Mouse (Mus musculus): ENCODE results near the gene Use1. TPM values are rescaled to one million over a fixed set of nuclear protein-coding genes. Genes with fewer than 3 reads are reported as not detected.
"Not testable (repeated sequence)": the region's sequence is repeated elsewhere in the genome, so short reads cannot be mapped to it uniquely, and the experiment has no call there.

Gene Use1
- polyA plus RNA-seq (2017; shearing (Covaris generic)), result 100 to 1,000 TPM; 185 to 341 (median 339) TPM

DNA sequence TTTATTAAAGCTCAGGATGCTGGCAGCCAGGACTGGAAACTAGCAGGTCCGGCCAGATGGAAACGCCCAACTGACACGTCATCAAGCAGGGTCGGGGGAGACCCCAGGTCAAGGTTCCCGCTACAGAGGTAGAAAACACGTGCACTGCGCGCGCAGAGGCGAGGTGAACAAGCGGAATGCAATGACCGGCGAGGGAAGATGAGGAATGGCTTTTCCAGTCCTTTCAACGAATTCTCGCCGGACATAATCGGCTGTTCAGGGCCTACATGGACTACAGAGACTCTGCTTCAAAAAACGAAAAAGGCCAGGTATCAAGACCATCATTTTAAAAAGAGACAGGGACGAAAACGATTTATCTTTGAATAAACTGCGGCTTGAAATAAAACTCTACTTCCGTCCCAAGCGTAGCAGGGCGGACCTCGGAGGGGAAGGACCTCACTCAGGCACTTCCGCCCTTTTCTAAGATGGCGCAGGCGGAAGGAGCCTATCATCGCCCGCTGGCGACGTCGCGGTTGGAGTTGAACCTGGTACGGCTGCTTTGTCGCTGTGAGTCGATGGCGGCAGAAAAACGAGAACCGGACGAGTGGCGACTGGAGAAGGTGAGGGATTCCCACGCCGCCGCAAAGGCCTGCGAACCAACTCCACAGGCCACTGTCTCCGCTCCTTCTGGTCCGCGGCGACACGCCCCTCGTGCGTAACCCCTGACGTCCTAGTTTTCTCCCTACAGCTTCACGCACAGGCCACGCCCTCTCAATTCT, at the start of gene Use1:
Gene Use1 (plus strand): TSS at position 78 of the 758 bp plus-strand sequence.
- ATAC-seq, result peak; percentile 75

GRCm38 (mm10) chr8:71318610-71319009, 48.0 kb upstream of the Use1 start:
- not testable (repeated sequence) for ATAC-seq

DNA sequence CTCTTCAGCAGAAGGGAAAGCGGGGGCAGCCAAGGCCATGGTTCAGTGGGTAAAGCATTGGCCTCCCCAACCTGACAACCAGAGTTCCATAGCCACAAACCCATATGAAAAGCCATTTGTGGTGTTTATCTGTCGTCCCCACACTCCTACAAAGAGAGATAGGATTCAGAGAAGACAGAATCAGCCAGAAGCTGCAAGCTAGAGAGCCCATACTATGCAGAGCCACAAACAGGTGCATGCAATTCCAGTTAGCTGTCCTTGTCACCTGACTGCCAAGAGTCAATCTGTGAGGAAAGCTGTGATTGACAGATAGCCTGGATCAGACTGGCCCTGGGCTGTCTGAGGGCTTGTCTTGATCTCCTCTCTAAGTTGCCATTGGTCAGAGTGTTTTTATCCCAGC, 46.9 kb upstream of the Use1 start:
- not testable (repeated sequence) for ATAC-seq

GRCm38 (mm10) chr8:71322939-71323338, 43.7 kb upstream of the Use1 start:
- ATAC-seq, result no peak

DNA sequence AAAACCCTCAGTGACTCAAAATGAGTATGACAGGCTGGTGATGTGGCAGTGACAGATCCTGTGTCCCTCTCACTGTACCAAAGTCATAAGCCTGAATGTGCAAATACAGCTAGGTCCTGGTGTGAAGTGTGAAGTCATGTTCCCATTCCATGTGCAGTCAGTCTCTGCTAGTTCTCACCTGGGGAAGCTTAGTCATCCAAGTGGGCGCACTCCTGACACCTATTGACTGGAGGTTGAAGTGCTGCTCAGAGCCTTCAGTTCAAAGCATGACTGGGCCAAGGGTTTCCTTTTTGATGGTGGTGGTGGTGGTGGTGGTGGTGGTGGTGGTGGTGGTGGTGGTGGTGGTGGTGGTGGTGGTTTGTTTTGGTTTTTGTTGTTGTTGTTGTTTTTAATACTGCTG, 41.8 kb upstream of the Use1 start:
- no peak for ATAC-seq

DNA sequence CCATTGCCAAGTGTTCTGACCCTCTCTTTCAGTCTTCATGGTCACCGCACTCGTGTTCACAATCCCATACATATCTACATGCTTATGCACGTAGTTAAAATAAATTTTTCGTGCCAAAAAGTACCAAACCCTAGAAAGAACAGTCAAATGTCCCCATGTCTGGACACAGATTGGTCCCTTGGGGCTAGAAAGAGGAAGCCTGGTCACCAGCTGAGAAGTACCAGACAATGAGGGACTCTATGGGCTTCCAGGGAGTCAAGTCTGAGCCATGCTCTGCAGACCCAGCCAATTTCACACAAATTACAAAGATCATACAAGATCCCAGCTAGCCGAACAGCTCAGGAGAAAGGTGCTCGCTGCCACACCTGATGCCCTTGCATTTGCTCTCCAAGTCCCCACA, 28.8 kb upstream of the Use1 start:
- ATAC-seq, result not testable (repeated sequence)

- no peak for ATAC-seq
Measured at GRCm38 (mm10) chr8:71340625-71341024, 26.0 kb upstream of the Use1 start.

DNA sequence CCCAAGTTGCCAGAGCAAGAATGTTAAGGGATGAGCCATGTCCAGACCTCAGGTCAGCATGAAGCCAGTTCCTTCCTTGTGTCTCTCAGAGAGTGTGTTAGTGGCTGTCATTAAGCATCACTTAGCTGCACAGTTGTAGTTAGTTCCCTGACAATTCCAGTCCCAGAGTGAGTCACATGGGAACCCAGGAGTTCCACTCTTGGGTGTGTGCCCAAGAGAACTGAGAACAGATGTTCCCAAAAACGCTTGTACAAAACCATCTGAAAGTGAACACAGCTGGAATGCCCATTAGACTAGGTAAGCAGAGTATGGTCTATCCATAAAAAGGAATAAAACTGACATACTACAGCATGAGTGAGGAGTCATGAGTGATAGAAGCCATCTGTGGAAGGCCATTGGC, 20.1 kb upstream of the Use1 start:
- no peak for ATAC-seq

DNA sequence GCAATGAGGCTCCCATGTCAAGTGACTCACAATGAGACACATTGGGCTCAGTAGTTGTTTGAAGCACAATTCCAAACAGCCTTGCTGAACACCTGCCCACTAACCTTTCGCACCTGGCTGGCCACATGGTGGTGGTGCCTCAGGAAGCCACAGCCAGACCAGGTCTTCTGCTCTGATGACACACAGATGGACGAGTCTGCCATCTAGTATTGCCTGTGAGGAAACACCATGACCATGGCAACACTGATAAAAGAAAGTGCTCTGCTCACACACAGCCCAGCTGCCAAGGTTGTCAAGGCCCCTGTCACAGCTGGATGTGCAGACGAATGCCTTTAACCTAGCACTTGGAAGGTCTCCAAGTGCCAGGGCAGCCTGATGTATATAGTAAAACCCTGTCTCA, 15.5 kb upstream of the Use1 start:
- ATAC-seq, result no peak

DNA sequence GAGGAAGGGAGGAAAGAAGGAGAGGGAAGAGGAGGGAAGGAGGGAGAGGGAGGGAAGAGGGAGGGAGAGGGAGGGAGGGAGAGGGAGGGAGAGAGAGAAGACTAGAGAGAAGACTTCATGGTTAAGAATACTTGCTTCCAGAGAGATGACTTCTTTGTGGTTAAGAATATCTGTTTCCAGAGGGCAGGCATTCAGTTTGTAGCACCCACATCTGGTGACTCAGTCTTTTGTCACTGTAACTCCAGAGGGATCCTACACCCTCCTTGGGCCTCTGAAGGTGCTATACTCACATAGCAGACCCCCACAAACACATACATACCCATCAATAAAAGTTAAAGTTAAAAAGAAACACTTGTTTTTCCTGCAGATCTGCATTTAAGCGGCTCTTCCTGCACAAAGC, 15.1 kb upstream of the Use1 start:
- ATAC-seq, result no peak

GRCm38 (mm10) chr8:71358026-71358425, 8.6 kb upstream of the Use1 start:
- ATAC-seq, result no peak

DNA sequence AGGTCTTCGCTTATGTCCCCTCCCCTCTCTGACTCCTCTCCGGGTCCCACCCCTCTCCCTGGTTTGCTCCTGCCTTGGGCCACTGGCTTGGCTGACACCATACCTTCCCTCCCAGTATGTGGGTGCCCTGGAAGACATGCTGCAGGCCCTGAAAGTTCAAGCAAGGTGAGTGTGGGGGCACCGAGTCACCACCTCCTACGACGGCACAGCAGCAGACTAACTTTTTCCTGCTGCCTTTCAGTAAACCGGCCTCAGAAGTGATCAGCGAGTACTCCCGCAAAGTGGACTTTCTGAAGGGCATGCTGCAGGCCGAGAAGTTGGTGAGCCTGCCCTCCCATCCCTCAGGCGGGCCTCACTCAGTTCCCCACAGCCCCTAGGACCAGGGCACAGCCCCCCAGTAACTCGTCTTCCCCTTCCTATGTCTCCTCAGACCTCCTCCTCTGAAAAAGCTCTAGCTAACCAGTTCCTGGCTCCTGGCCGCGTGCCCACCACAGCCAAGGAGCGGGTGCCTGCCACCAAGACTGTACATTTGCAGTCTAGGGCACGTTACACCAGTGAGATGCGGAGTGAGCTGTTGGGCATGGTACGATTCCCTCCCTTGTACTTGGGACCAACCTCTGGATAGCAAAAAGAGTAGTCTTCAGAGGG, 1.0 kb downstream of the Use1 start:
- no peak for ATAC-seq

GRCm38 (mm10) chr8:71368366-71368765, 1.7 kb downstream of the Use1 start:
- ATAC-seq, result no peak

DNA sequence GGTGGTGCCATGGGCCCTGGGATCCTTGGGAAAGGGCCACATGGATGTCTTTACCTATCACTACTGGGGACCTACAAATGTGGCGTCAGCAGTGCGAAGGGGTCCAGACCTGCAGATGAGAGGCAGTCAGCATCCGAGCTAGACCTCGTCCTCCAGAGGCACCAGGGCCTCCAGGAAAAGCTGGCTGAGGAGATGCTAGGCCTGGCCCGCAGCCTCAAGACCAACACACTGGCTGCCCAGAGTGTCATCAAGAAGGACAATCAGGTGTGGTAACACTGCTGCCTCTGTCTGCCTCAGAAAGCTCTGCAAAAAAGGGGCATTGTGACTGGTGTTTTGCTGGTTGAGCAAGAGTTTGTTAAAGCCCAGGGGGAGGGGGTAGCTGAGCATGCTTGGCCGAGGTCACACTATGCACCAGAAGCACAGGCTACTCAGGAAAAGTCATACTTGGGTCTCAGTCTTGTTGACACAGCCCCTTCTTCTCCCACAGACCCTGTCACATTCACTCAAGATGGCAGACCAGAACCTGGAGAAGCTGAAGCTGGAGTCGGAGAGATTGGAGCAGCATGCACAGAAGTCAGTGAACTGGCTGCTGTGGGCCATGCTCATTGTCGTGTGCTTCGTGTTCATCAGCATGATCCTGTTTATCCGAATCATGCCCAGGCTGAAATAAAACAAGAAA, 2.5 kb downstream of the Use1 start:
- ATAC-seq, result no peak

DNA sequence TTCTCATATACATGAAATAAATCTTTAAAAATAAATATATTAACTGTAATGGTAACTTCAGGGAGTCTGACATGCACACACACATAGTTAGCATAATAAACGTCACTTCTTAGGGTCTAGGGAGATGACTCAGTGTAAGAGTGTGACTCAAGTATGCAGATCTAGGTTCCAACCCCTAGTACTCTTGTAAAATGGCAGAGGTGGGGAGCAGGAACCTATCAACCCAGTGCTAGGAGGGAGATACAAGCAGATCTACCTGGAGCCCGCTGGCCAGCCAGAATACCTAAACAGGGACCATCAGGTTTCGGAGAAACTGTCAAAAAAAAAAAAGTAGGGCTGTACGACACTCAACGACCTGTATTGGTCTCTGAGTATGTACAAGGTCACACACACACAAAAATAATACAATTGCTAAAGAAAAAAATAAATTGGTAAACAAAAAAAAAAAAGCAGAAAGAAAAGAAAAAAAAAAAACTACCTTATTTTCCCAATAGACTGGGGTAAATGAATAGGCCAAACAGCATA, 4.1 kb downstream of the Use1 start:
- ATAC-seq, result no peak

- ATAC-seq, result peak; percentile 81
Measured at GRCm38 (mm10) chr8:71371236-71371848, 4.7 kb downstream of the Use1 start, which contains the start of gene Ocel1. Gene Ocel1, plus strand, starts transcription at chr8:71371298.

DNA sequence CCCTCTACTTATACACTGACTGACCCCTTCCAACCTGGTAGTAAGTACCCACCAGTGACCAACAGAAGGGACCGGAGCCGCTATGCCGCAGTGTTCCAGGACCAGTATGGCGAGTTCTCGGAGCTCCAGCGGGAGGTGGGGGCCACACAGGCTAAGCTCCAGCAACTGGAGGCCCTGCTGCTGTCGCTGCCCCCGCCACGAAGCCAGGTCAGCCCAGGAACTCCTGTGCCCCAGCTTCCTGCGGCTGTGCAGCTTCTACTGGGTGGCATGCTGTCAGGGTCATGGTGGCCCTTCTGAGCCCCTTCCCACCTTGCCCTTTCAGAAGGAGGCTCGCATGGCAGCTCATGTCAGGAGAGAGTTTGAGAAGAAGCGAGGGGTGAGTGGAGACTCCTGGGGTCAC, 5.8 kb downstream of the Use1 start:
- no peak for ATAC-seq

DNA sequence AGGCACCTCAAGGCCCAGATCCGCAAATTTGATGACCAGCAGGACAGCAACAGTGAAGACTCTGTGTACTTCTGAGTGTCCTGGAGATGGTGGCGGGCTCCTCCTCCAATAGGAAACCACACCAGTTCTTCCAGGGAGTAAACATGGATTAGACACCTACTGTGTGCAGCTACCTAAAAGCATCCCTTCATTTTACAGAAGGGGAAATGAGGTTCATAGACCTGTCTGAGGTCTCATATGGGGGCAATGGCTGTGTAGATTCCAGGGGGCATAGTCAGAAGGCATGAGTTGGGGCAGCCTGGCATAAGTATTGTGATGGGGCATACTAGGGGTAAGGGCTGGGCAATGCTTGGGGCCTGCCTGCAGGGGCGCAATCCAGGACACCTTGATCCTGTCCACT, 6.4 kb downstream of the Use1 start:
- no peak for ATAC-seq

DNA sequence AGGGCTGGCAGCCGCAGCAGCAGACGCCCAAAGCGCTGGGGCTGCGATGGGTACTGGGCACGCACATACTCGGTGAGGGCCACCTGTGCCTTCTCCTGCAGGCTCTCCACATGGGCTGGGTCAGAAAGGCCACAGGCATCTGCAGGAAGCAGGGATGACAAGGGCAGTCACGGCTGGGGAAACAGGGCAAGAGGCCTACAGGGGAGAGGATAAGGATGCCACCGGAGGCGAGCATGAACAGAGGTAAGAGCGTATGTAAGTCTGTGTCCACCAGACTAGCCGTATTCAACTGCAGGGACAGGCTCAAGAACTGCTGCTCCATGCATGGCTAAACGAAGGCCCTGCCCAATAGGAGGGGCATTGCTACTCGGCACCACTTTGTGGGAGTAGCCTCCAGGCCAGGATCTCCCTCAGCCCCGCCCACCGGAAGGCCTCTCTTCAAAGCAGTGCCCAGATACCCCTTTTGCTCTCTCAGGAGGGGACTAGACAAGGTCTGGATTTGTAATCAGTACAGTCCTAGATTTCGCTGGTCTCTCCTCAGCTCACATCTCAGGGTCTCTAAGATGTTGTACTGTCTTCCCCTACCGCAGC, 8.1 kb downstream of the Use1 start:
- no peak for ATAC-seq

- no peak for ATAC-seq
Measured at GRCm38 (mm10) chr8:71375581-71376422, 9.2 kb downstream of the Use1 start.

DNA sequence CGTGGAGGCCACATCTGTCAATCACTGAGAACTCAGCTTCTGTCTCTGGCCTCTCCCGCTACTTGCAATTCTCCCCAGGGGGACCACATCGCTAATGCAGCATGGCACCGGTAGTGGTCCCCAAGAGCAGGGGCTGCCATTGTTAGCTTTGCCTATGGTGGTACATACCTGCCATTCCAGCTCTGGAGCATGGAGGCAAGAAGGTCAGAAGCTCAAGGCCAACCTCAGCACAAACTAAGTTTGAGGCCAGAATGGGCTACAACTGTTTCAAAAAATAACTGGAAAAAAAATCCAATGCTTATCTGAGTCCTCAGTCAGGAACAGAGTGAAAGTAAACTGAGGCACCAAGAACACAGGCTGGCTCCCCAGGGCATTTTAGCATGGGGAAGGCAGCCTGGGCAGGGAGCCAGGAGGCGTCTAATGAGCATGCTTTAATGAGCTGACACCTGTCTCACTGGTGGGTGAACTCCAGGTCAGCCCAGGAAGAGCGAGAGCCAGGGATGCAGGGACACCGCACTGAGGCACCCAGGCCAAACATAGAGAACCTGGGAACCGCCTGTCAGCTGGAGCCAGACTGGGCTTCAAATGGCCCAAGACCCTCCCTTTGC, 9.9 kb downstream of the Use1 start:
- no peak for ATAC-seq

Measured in inflammation-experienced regulatory T-cells, adult 6 months (primary cell).